Mouse (Mus musculus) heart, postnatal 25 days (tissue): ENCODE measurements around the gene Foxl1. TPM values are rescaled to one million over a fixed set of nuclear protein-coding genes. Genes with fewer than 3 reads are reported as not detected.
A peak's percentile ranks its signal among the peaks of the same experiment; 100 is the strongest.

ENCODE experiments used
- DNase-seq: peaks from one replicate; pipeline ENCODE4 v3.0.0; 2022; ENCODE audit warnings: low spot score
- intact Hi-C: fragments of 180-260 bp; cut with DNase I; formaldehyde crosslinking; loops from one replicate; pipeline ENCODE4 v1.15.1; 2025
- total RNA-seq, 2 experiments: library from RNA; stranded (reverse); gene quantifications; 2 replicates each; pipeline ENCODE4 v1.2.3; 2021

Foxl1 gene
- under 1 TPM in 1 of 2 experiments, not detected in 1; 0.16 TPM for total RNA-seq

DNA sequence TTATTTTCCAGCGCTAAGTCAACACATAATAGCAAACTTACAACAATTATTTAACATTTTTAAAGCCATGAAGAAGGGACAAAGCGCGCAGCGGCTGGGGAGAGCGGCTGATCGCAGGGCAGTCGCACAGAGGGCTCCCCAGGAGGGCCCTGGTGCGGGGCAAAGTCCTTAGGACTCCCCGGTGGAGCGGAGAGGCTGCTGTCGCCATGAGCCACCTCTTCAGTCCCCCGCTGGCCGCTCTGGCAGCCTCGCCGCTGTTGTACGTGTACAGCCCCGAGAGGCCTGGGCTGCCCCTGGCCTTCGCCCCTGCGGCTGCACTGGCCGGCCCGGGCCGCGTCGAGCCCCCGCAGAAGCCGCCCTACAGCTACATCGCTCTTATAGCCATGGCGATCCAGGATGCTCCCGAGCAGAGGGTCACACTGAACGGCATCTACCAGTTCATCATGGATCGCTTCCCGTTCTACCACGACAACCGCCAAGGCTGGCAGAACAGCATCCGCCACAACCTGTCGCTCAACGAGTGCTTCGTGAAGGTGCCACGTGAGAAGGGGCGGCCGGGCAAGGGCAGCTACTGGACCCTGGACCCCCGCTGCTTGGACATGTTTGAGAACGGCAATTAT lies at the start of gene Foxl1:
TSS of gene Foxl1 (plus strand) at position 185 of the 620 bp plus-strand sequence.
- intact Hi-C loops = loop anchor here (5.0 kb wide), 1 partner anchor 99 kb away; no protein-coding TSS in a partner anchor
- DNase-seq = no peak

DNA sequence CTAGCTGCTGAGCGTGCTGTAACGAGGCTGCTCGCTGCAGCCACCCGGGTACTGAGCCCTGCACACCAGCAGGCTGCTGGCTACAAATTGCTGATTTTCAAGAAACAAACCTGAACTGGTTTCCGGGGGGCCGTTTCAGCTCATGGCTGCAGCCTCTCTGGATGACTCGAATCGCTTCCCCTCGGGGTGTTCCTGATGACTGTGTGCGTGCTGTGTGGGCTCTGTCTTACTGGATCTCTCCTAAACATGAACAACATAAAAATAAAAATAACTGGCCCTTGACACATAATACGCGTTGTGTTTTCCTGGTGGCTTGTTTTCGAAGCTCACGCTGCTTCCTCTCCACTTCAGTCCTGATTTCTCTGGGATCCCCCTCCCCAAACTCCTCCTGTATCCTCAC lies 49.0 kb upstream of the Foxl1 start:
- intact Hi-C loops = no loop called here
- no peak for DNase-seq

DNA sequence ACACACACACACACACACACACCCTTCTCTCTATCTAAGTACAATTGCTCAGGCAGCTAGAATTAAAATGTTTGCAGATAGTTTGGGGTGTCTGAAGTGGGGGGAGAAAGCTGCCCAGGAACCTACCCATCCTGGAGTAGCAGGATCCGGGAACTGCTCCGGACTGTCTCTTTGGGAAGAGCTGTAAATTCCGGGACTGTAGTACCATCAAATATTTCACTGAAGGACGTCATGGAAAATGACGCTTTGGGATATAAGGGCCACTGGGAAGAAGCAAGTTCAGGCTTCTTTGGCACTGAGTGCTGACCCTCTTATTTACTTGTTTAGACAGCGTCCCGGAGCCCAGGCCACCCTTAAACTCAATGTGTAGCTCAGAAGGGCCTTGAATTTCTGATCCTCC lies 48.5 kb upstream of the Foxl1 start:
- intact Hi-C loops = no loop called here
- DNase-seq = no peak

DNA sequence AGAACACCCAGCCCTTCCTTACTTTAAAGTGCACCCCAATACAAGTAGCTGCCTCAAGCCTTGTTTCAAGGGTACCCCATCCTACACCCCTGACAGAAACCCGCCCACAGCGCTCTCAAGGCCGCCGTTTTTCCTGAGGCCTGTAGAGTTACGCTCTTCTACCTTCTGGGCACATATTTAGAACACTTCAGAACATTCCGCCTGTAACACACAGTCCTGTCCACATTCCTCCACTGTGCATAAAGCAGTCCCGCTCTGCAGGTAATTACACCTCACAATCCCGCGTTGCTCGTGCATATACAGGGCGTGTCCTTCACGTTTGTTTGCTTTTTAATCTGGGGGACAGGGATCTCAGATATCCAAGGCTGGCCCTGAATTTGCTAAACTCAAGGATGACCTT lies 47.8 kb upstream of the Foxl1 start:
- DNase-seq = no peak
- intact Hi-C loops = no loop called here

DNA sequence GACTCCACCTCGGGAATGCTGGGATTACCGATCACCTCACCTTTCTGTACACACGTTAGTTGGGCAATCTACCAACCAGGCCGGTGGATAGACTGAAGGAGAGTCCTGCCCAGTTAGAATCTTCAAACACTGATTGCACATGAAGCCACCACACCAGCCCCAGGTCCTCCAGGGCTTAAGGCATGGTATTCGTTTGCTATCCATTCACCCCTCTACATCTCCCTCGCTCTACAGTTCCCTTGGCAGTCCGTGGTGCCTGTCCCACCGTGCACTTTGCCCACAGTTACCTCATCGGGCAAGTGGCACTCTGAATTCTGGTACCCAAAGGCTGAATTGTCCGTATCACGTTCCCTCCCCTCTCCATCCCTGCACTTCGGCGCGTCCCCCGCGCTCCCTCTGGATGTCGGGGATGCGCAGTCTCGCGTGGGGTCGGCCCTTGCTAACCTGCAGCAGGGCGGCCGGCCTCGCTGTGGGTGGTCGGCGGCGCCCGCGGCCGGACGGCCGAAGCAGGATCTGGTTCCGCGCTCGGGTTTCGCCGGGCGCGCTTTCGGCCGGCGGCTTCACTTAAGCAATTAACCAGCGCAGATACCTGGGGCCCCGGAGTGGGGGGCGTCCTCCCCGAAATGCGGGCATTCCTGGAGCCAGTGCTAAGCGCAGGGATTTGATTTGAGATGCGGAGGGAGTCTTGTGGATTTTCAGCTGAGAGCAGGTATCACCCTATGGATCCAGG lies 47.2 kb upstream of the Foxl1 start:
- no peak for DNase-seq
- intact Hi-C loops = no loop called here

GRCm38 (mm10) chr8:121081398-121081797 lies 46.3 kb upstream of the Foxl1 start:
- intact Hi-C loops = no loop called here
- no peak for DNase-seq

- intact Hi-C loops = no loop called here
- no peak for DNase-seq
Measured at GRCm38 (mm10) chr8:121082218-121083092, 45.3 kb upstream of the Foxl1 start.

DNA sequence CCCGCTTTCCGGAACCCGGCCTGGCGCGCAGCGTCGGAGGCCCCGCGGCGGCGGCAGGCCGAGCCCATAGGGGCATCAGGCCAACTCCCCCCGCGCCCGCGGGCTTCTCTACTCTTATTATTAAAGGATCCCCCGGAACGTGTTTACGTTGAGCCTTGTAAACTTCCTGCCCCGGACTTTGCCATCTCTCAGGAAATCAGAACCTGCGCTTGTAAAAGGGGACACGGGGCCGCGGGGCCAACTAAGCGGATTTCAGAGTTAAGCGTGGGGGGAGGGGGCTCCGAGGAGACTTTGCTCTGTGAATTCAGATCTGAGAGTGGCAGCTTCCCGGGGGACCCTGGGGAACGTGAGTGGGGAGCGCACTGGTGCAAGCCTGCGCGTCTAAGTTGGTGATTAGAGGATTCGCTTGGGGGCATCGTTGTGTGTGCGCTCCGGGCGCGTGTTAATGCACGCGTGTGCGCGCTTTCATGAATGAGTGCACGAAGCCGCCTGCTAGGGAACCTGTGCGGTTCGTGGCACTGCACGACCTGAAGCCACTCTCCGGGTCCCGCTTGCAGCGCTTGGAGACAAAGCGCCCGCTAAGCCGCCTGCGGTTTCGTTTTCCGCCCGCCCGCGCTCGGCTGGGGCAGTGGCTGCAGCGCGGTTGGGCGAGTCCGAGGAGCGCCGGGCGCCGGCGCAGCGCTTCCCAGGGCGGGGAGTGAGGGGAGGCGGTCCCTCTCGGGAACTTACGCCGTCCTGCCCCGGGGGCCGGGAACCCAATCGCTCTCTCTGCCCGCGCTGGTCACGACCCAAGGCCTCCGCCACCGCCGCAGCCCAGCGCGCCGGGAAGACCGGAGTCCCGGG lies 44.4 kb upstream of the Foxl1 start:
- peak; percentile 57 for DNase-seq
- intact Hi-C loops = no loop called here

DNA sequence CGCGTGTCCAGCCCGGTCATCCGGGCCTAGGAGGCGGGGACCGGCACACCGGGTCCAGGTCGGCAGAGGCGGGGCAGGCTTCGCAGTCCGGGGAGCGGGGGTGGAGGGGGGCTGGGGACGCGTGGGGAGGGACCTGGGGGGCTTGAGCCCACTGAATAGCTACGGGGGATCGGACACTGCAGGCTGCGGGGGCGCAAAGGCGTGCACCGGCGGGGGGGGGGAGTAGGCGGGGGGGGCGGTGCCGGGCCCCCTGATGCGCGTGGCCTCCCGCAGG lies 43.9 kb upstream of the Foxl1 start:
- intact Hi-C loops = no loop called here
- no peak for DNase-seq

DNA sequence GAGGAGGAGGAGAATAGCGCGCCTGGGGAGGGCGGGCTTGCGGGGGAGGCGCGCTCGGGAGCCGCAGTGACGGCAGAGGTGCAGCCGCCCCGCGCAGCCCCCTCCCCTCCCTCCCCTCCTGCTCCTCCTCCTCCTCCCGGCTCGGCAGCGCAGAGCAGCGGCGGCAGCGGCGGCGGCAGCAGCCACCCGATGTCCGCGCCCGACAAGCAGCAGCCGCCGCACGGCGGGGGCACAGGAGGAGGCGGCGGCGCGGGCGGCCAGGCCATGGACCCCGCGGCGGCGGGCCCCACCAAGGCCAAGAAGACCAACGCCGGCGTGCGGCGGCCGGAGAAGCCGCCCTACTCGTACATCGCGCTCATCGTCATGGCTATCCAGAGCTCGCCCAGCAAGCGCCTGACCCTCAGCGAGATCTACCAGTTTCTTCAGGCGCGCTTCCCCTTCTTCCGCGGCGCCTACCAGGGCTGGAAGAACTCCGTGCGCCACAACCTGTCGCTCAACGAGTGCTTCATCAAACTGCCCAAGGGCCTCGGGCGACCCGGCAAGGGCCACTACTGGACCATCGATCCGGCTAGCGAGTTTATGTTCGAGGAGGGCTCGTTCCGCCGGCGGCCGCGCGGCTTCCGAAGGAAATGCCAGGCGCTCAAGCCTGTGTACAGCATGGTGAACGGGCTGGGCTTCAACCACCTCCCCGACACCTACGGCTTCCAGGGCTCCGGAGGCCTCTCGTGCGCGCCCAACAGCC lies 43.4 kb upstream of the Foxl1 start, which contains the start of gene Foxf1:
TSS of gene Foxf1 (plus strand) at position 177 of the 742 bp plus-strand sequence.
- intact Hi-C loops = no loop called here
- no peak for DNase-seq

GRCm38 (mm10) chr8:121085011-121085410 lies 42.7 kb upstream of the Foxl1 start:
- intact Hi-C loops = no loop called here
- DNase-seq = no peak

- no peak for DNase-seq
- intact Hi-C loops = no loop called here
Measured at GRCm38 (mm10) chr8:121085561-121085960, 42.2 kb upstream of the Foxl1 start.

DNA sequence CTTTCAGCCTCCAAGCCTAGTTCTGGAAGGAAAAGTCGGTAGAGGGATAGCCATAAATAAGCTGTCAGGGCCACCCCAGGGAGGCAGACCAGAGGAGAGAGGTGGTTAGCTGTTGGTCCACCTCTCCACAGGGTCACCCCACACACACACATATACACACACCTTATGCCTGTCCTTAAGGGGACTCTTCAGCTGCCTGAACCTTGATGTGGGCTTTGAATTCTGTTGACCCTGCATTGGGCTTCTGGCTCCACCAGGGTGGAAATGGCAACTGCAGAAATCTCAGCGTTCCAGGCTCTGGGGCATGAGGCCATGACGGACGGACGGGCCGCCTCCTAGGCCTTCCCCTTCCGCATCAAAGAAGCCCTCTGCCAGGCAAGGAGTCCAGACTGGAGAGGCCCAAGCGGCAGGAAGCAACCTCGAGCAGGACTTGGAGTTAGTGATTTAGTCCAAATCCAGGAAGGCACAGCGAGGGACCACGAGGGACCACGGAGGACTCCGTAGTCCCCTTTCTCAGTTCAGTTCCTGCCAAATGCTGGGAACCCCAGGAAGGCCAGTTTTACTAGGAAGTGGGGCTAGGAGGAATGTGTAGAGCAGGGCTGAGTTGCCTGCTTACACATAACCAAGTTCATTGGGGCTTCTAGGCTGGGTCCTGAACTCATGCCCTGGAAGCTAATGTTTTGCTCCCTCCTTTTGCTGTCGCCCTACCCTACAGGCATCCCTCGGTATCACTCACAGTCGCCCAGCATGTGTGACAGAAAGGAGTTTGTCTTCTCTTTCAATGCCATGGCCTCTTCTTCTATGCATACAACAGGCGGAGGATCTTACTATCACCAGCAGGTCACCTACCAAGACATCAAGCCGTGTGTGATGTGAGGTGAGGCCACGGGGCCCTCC lies 41.5 kb upstream of the Foxl1 start:
- DNase-seq = no peak
- intact Hi-C loops = no loop called here

DNA sequence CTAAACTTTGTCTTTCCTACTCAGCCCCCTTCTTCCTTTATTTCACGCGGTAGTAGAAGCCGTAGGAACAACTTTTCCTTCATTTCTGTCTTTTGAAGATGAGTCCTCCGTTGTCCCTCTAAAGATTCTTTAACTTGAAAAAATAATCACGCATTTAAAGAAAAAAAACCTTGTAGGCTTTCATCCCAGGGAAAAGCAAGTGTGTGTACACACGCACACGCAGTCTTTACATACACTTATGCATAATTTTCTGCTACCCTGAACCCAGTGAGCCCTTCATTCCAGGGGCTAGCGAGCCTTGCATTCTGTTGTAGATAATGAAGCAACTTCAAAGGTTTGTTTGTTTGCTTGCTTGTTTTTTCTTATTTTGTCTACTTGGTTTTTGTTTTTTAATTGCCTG lies 39.5 kb upstream of the Foxl1 start:
- no peak for DNase-seq
- intact Hi-C loops = no loop called here

DNA sequence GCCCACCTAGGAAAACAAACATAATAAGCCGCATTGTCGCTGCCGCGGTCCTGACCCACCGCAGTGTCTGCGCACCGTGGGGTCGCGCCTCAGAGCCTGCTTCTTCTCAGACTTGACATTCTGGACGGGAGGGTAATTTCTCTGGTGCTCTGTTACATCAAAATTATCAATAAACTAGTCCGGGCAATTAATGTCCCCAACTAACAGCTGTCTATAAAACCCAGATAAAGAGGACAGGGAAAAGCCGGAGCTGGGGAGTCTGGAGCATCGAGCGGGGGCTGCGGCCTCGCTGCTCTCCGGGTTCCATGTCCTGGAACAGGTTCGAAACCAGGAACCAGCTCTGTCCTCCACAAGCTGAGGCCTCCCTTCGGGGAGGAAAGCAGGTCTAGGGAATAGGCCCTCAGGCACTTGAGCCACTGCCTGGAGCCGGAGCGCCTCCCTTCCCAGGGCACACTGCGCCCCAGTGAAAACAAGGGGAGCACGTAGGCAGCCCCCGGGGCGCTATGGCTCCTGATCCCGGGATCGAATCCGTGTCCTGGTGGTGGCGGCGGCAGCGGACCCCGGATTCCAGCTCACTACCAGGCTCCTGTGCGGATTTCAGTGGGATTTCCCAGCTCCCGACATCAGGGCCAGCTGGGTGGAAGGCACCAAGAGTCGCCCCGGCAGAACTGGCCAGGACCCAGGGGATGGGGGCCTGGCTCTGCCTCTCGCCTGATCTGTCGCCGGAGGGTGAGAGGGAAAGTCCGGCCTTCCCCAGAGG lies 38.7 kb upstream of the Foxl1 start:
- DNase-seq = no peak
- intact Hi-C loops = no loop called here

DNA sequence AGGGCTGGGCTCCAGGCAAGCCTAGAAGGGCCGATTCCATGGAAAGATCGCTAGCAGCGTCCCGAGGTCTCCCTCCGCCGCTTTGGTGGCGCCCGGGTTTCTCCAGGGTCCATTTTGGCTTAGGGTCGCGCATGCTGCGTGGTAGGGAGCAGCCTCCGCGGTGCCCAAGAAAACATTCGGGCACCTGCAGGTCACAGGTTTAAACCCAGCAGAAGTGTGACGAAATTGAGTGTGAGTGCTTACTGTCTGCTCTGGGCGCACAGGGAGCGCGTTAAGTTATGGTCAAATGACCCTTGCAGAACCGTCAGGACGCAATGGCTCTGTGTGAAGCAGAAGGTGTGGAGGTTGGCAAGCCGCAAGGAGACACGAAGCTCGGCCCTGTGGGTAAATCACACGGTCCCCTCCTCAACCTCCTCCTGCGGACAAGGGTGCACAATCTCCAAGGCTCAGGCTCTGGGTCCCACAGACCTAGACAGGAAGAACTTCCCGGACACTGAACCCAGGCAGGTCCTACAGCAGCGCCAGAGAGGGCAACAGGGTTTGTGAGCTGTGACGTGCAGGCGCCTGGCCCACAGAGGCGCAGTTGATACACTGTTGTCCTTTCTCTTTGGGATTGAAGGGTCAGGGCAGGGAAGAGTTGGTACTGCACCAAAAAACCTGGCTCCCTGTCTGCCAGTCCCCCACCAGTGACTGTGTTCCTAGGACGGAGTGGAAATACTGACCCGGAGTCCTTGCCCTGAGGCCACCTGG lies 37.9 kb upstream of the Foxl1 start:
- intact Hi-C loops = loop anchor here (5.0 kb wide), 1 partner anchor 408 kb away; no protein-coding TSS in a partner anchor
- DNase-seq = no peak

DNA sequence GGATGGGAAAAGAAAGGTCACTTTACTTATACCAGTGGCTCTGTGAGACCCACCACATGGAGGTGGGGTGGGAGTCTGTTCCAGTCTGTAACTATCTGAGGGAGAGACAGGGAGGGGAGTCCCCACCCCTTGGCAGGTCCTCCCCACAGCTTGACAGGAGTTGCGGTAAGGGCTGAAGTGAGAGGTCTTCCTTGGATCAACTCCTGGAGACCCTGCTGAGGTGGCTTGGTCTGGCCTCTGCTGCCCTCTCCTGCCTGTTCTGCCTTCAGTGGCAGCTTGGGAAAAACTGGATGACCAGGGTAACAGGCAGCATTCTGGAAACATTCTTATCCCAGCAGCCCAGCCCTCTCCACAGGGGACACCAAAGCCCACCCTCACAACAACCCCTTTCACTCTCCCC lies 37.0 kb upstream of the Foxl1 start:
- intact Hi-C loops = loop anchor here (5.0 kb wide), 1 partner anchor 408 kb away; no protein-coding TSS in a partner anchor
- no peak for DNase-seq
